Mouse (Mus musculus): ENCODE data around the gene Prkce.

- TF ChIP-seq POLR2A (IDR thresholded peaks at IDR 0.05; ENCODE audit: low read depth, low read length) (no peak), CTCF (IDR thresholded peaks at IDR 0.05; ENCODE audit: borderline replicate concordance, insufficient read depth, low read length) (no peak)
Measured at GRCm38 (mm10) chr17:86470160-86470559, 302.6 kb downstream of the Prkce start.
